Mouse (Mus musculus) forebrain, embryonic 16.5 days (tissue): ENCODE data around the gene Pramel1. TPM values are rescaled to one million over a fixed set of nuclear protein-coding genes. Genes with fewer than 3 reads are reported as not detected.

Experiments used
- ATAC-seq: fragments of 200-750 bp; cut with Nextera tagmentation; 2 replicates; pipeline ENCODE4 v1.8.0; 2017; ENCODE audit warnings: mild to moderate bottlenecking, moderate library complexity
- H3K27ac ChIP-seq: fragments of 300-500 bp; sonication (generic); 2 replicates; pipeline ENCODE4 v1.5.1; 2014; ENCODE audit warnings: low read length, control low read depth
- H3K27me3 ChIP-seq: fragments of 300-500 bp; sonication (generic); replicated peaks from 2 replicates; pipeline ENCODE4 v1.6.1; 2014; ENCODE audit warnings: low read length; ENCODE audit not compliant: control insufficient read depth, insufficient read depth
- H3K36me3 ChIP-seq: fragments of 300-500 bp; sonication (generic); 2 replicates; pipeline ENCODE4 v1.6.1; 2014; ENCODE audit not compliant: control insufficient read depth, insufficient read depth
- H3K4me1 ChIP-seq: fragments of 300-500 bp; sonication (generic); replicated peaks from 2 replicates; pipeline ENCODE4 v1.6.1; 2014; ENCODE audit warnings: low read length; ENCODE audit not compliant: control insufficient read depth, insufficient read depth
- H3K4me2 ChIP-seq: fragments of 300-500 bp; sonication (generic); 2 replicates; pipeline ENCODE4 v1.6.1; 2014; ENCODE audit warnings: mild to moderate bottlenecking, low read length, control low read depth
- H3K4me3 ChIP-seq: fragments of 300-500 bp; sonication (generic); replicated peaks from 2 replicates; pipeline ENCODE4 v1.5.1; 2014; ENCODE audit warnings: mild to moderate bottlenecking, low read length, control low read depth
- H3K9ac ChIP-seq: fragments of 300-500 bp; sonication (generic); replicated peaks from 2 replicates; pipeline ENCODE4 v1.6.1; 2014; ENCODE audit warnings: low read depth, low read length, control low read depth
- H3K9me3 ChIP-seq: fragments of 300-500 bp; sonication (generic); 2 replicates; pipeline ENCODE4 v1.6.1; 2016; ENCODE audit warnings: low read length; ENCODE audit not compliant: control insufficient read depth
- WGBS: fragments of 180-500 bp; shearing (Covaris S2); extraction: QIAGEN DNeasy Blood & Tissue Kit; methylation state at CpG from one replicate; pipeline ENCODE4 v1.1.7; 2014; 5-methylcytosine and 5-hydroxymethylcytosine counted together
- polyA plus RNA-seq: library from polyadenylated mRNA; unstranded; fragments of >200 nt; fragmentation: Nextera tagmentation; extraction: Ambion mirVana; gene quantifications from 2 replicates; pipeline ENCODE4 v1.2.1, GENCODE M21; 2015

Pramel1 gene
- polyA plus RNA-seq, 1 experiment from 2014 or later, result not detected

GRCm38 (mm10) chr4:143379931-143380715 lies 14.1 kb upstream of the Pramel1 start:
- Histone ChIP-seq H3K9ac (no peak overlapping the region), H3K36me3 (no peaks in the 10 kb centered on the region), H3K4me1 (no peaks in the 10 kb centered on the region), H3K27me3 (no peaks in the 10 kb centered on the region), H3K4me2 (no peak overlapping the region), H3K27ac (no peak overlapping the region), H3K9me3 (no peaks in the 10 kb centered on the region), H3K4me3 (no peak overlapping the region)
- ATAC-seq, result peak; percentile 40; the same call in 1 of the 2 replicates
- whole genome bisulfite sequencing, result 33% methylated on average over 15 of the region's 15 CpGs

GRCm38 (mm10) chr4:143380716-143381004 lies 13.6 kb upstream of the Pramel1 start:
- Histone ChIP-seq H3K4me2 (no peak overlapping the region), H3K4me1 (no peaks in the 10 kb centered on the region), H3K27me3 (no peaks in the 10 kb centered on the region), H3K9me3 (no peaks in the 10 kb centered on the region), H3K4me3 (no peak overlapping the region), H3K36me3 (no peaks in the 10 kb centered on the region), H3K27ac (no peak overlapping the region), H3K9ac (no peak overlapping the region)
- no peak for ATAC-seq
- 2% methylated on average over 5 of the region's 5 CpGs for WGBS

DNA sequence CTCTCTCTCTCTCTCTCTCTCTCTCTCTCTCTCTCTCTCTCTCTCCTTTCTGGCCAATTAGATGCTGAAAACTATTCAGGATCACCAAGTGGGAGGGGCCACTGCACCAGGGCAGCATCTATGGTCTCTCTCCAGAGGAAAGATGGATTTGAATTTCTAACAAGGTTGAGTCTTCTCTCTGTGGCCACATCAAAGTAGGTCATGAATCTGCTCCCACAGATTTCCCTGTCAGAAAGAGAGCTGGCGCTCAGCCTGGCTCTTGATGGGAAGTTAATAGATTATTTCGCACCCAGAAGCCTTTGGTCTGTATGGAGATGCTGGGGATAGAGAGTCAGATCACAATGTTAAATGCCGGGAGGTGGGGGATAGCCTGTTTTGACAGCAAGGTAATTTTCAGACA lies 12.1 kb upstream of the Pramel1 start:
- H3K27ac ChIP-seq, result no peak overlapping the region
- ATAC-seq, result no peak

GRCm38 (mm10) chr4:143383646-143384045 lies 10.6 kb upstream of the Pramel1 start:
- no peak overlapping the region for H3K4me3 ChIP-seq
- no peaks in the 10 kb centered on the region for H3K36me3 ChIP-seq
- 41% methylated on average over 4 of the region's 4 CpGs for WGBS
- H3K9me3 ChIP-seq, result no peaks in the 10 kb centered on the region
- ATAC-seq, result no peak
- H3K27ac ChIP-seq, result no peak overlapping the region
- no peak overlapping the region for H3K9ac ChIP-seq
- H3K4me1 ChIP-seq, result no peaks in the 10 kb centered on the region
- H3K4me2 ChIP-seq, result no peak overlapping the region
- no peaks in the 10 kb centered on the region for H3K27me3 ChIP-seq

More for the DNA sequence above, 12.1 kb upstream of the Pramel1 start:
- Histone ChIP-seq H3K4me1 (no peaks in the 10 kb centered on the region), H3K36me3 (no peaks in the 10 kb centered on the region), H3K4me2 (no peak overlapping the region), H3K4me3 (no peak overlapping the region), H3K9me3 (no peaks in the 10 kb centered on the region), H3K9ac (no peak overlapping the region), H3K27me3 (no peaks in the 10 kb centered on the region)
- 41% methylated on average over 3 of the region's 3 CpGs for WGBS

GRCm38 (mm10) chr4:143388955-143389702 lies 5.1 kb upstream of the Pramel1 start:
- WGBS, result 10% methylated on average over 35 of the region's 43 CpGs
- H3K4me1 ChIP-seq, result 0 out of 2 replicates have a peak, but pooled peaks cover 2% of the 10 kb centered on the region
- H3K9ac ChIP-seq, result peak overlapping the region; percentile 39
- no peaks in the 10 kb centered on the region for H3K36me3 ChIP-seq
- peak overlapping the region; percentile 37 for H3K4me3 ChIP-seq
- H3K9me3 ChIP-seq, result no peaks in the 10 kb centered on the region
- peak overlapping the region; percentile 54 for H3K4me2 ChIP-seq
- H3K27ac ChIP-seq, result no peak overlapping the region
- ATAC-seq, result peak; percentile 92
- no peaks in the 10 kb centered on the region for H3K27me3 ChIP-seq

- no peak overlapping the region; the same call in 1 of the 2 replicates for H3K27ac ChIP-seq
- 66% methylated on average over 5 of the region's 5 CpGs for WGBS
- peak; percentile 23; the same call in 1 of the 2 replicates for ATAC-seq
Observed at GRCm38 (mm10) chr4:143411566-143412218, 17.5 kb downstream of the Pramel1 start.

GRCm38 (mm10) chr4:143412219-143413092 lies 18.2 kb downstream of the Pramel1 start, which contains the start of gene Pramef8:
Gene Pramef8 (plus strand): TSS chr4:143412426.
- H3K4me1 ChIP-seq, result peaks cover 4% of the 10 kb centered on the region; the same call in 1 of the 2 replicates
- H3K9me3 ChIP-seq, result peaks cover 9% of the 10 kb centered on the region; the same call in 1 of the 2 replicates
- peaks cover 6% of the 10 kb centered on the region; the same call in 1 of the 2 replicates for H3K27me3 ChIP-seq
- WGBS, result under 1% methylated on average over 50 of the region's 50 CpGs
- H3K36me3 ChIP-seq, result peaks cover 23% of the 10 kb centered on the region
- peak within 1 kb of the TSS; percentile 56 for H3K4me3 ChIP-seq
- peak within 1 kb of the TSS; percentile 55 for H3K9ac ChIP-seq
- peak within 1 kb of the TSS; percentile 91 for H3K27ac ChIP-seq
- peak; percentile 96 for ATAC-seq
- H3K4me2 ChIP-seq, result peak within 1 kb of the TSS; percentile 63

More at GRCm38 (mm10) chr4:143411566-143412218, 17.5 kb downstream of the Pramel1 start:
- Histone ChIP-seq H3K4me2 (peak overlapping the region; percentile 47), H3K9me3 (peaks cover 9% of the 10 kb centered on the region; the same call in 1 of the 2 replicates), H3K27me3 (peaks cover 6% of the 10 kb centered on the region; the same call in 1 of the 2 replicates), H3K36me3 (peaks cover 16% of the 10 kb centered on the region), H3K4me1 (peaks cover 4% of the 10 kb centered on the region; the same call in 1 of the 2 replicates), H3K4me3 (peak overlapping the region; percentile 56), H3K9ac (peak overlapping the region; percentile 35; the same call in 1 of the 2 replicates)

DNA sequence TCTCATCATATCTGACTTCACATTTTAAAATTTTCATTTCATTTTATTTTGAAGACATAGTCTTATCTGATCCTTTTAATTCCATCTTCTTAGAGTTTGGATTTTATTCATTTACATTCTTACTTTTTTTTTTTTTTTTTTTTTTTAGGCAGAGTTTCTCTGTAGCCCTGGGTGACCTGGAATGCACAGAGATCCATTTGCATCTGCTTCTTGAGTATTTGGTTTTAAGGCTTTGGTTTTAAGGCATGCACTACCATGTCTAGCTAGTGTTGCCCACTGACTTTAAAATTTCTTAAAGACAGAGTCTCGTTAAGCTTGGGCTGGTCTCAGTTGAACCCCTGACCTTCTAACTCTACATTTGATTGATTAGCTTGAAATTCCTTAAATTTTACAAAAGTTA lies 19.4 kb downstream of the Pramel1 start:
- H3K9me3 ChIP-seq, result peaks cover 9% of the 10 kb centered on the region; the same call in 1 of the 2 replicates
- no peak overlapping the region for H3K27ac ChIP-seq
- H3K27me3 ChIP-seq, result peaks cover 6% of the 10 kb centered on the region; the same call in 1 of the 2 replicates
- no peak overlapping the region for H3K4me3 ChIP-seq
- WGBS, result 100% methylated on average over 1 of the region's 1 CpGs
- H3K4me1 ChIP-seq, result peaks cover 4% of the 10 kb centered on the region; the same call in 1 of the 2 replicates
- H3K36me3 ChIP-seq, result peaks cover 35% of the 10 kb centered on the region
- no peak overlapping the region for H3K4me2 ChIP-seq
- no peak for ATAC-seq
- H3K9ac ChIP-seq, result no peak overlapping the region
